Mouse (Mus musculus): ENCODE measurements around the gene Gemin2. TPM values are rescaled to one million over a fixed set of nuclear protein-coding genes. Genes with fewer than 3 reads are reported as not detected.

Gene Gemin2
- total RNA-seq (2023) = 10 to 100 TPM; 14.1 to 16.7 TPM

DNA sequence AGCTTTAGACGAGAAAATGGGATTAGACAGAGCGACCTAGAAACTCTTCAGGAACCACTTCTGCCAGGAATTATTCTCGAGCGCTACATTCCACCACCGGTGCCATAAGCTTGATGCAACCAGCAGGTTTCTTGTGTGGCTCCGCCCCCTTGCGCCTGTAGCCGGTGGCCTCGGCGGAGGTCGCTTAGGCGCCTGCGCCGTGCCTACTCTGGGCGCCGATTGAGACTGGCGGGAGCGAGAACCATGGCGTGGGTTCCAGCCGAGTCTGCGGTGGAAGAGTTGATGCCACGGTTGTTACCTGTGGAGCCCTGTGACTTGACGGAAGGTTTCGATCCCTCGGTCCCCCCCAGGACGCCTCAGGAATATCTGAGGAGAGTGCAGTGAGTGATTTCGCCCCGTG, at the start of gene Gemin2:
Gene Gemin2 (plus strand): TSS at position 160 of the 400 bp plus-strand sequence.

DNA sequence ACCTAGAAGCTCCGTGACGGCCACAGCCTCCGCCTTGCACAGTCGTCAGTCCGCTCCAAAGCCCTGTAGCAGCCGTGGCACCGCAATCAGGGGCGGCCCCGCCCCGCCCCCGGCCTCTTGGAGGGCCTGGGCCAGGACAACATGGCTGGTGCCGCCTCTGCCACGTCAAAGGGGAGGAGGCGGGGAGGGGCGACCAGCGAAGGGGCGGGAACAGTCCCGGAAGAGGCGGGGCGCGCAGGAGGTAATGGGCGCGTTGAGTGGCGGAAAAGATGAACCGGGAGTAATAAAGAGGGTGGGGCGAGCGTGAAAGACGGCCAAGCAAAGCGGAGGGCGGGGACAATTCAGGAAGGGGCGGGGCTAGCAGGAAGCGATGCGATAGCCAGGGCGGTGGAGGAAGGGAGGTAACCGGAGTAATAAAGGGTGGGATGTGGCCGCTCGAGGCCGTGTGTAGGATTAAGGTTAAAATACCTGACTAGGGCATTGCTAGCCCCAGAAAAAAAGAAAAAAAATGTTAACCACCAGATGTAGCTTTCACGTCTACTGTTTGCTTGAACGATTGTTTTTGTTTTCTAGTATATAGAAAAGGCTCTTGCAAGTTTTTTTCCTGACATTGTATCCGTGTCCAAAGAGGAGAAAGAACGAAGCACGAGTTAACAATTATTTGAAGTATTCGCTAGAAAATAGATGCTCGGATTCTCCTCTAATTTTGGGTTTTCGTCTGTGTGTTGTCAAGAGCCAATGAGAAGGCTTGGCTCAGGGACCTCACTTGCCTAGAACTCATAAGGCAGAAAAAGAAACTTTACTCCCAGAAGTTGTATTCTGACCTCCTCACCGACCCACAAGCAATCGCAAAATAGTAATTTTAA, 1.1 kb upstream of the Gemin2 start, which contains the start of gene Sec23a:
Gene Sec23a (minus strand): TSS at position 174 of the 866 bp plus-strand sequence.

DNA sequence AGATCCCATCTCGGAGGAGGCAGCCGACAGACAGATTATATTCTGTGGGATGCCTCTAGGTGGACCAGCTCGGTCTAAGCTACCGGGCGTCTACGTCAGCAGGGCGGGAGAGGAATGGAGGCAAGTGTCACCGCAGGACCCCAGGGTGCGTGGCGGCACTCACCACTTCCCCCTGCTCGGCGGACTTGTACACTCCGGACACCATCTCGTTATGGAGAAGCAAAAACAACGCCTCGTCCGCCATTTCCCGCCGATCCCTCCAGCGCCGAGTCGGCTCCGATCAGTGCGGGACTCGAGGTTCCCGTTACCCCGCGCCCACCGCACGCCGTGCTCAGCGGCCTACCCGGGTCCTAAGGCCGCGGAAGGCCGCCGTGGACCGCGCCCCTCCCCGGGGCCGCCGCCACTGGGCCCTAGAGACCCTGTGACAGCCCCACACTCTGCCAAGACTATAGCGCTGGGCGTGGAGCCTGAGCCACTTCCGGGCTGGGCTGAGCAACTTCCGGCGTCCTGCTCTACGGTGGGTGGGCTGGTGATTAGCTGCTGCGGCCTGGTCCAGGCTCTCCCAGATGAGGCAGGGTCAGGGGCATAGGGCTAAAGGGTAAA, 47.9 kb downstream of the Gemin2 start, which contains the start of gene Trappc6b:
Gene Trappc6b (minus strand): TSS at position 480 of the 603 bp plus-strand sequence.

DNA sequence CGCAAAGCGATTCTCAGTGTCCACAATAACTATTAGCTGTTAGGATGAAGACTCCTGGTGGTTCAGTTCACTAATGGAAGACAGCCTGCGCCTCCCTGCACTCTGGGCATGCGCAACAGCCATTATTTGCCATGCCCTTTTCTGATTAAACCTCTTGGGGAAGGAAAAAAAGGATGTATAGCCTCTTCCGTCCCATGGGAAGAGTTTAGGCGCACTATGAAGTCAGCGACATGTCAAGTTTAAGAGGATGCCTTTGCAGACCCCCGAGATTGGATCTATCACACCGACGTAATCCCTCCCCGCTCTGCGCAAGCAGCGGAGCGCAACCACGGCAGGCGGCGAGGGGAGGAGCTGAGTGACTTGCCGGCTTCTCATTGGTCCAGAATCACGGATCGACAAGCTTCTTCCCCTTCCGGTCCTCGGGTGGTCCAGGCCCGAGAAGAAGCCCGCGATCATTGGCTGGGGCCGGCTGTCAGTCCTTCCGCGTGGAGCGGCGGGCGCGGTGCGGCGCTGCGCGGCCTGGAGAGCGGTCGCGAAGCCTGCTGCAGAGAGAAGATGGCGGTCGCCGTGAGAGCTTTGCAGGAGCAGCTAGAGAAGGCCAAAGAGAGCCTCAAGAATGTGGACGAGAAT, 53.4 kb downstream of the Gemin2 start, which contains the start of gene Pnn:
Gene Pnn (plus strand): TSS at position 437 of the 630 bp plus-strand sequence.

Other genes with a start within 250 kb of the Gemin2 start
- 10 to 100 TPM; 23.3 to 26.1 TPM for gene Sec23a, start 1.4 kb upstream of the Gemin2 start, total RNA-seq (2023)
- 10 to 100 TPM; 66.5 to 69.7 TPM for gene Trappc6b, start 48.1 kb downstream of the Gemin2 start, total RNA-seq (2023)
- 10 to 100 TPM; 86.1 to 90.4 TPM for gene Pnn, start 53.5 kb downstream of the Gemin2 start, total RNA-seq (2023)
- 100 to 1,000 TPM; 116 to 120 TPM for gene Mia2, start 82.4 kb downstream of the Gemin2 start, total RNA-seq (2023)
- 10 to 100 TPM; 71.5 to 95.2 TPM for gene Fbxo33, start 206.3 kb downstream of the Gemin2 start, total RNA-seq (2023)